Mouse (Mus musculus) liver, embryonic 14.5 days (tissue): Measurements from ENCODE around the gene Gatd1. TPM values are rescaled to one million over a fixed set of nuclear protein-coding genes. Genes with fewer than 3 reads are reported as not detected.
A peak's percentile ranks its signal among the peaks of the same experiment; 100 is the strongest.

Source experiments
- ATAC-seq: fragments of 200-750 bp; cut with Nextera tagmentation; 2 replicates; pipeline ENCODE4 v1.8.0; 2017; ENCODE audit warnings: moderate number of reproducible peaks, mild to moderate bottlenecking, moderate library complexity; ENCODE audit not compliant: insufficient read depth
- DNase-seq, 3 experiments: peaks; one replicate each; pipeline ENCODE4 v3.0.0-alpha.2; 2012 to 2013; ENCODE audit warnings: low read depth in 3 of 3, low spot score in 3 of 3
- H3K27ac ChIP-seq: fragments of 300-500 bp; sonication (generic); 2 replicates; pipeline ENCODE4 v1.5.1; 2014; ENCODE audit warnings: moderate library complexity, mild to moderate bottlenecking, control low read depth, inconsistent platforms
- H3K27me3 ChIP-seq: fragments of 300-500 bp; sonication (generic); 2 replicates; pipeline ENCODE4 v1.6.1; 2014; ENCODE audit warnings: mild to moderate bottlenecking, low read length, moderate library complexity; ENCODE audit not compliant: control insufficient read depth, insufficient read depth
- H3K36me3 ChIP-seq: fragments of 300-500 bp; sonication (generic); replicated peaks from 2 replicates; pipeline ENCODE4 v1.6.1; 2014; ENCODE audit warnings: low read depth; ENCODE audit not compliant: control insufficient read depth, insufficient read depth
- H3K4me1 ChIP-seq, 2 experiments: fragments of 200-500 bp in 1 of 2; fragments of 300-500 bp in 1 of 2; sonication (generic) in 1 of 2; replicated peaks; 2 replicates each; pipeline ENCODE4 v1.6.1; 2012 to 2014; ENCODE audit warnings: antibody characterized with exemption in 1 of 2, inconsistent platforms in 1 of 2, low read length in 1 of 2; ENCODE audit not compliant: control insufficient read depth in 2 of 2, insufficient read depth in 2 of 2
- H3K4me2 ChIP-seq: fragments of 300-500 bp; sonication (generic); 2 replicates; pipeline ENCODE4 v1.6.1; 2014; ENCODE audit warnings: low read depth, mild to moderate bottlenecking, control low read depth, moderate library complexity
- H3K4me3 ChIP-seq, 2 experiments: fragments of 200-500 bp in 1 of 2; fragments of 300-500 bp in 1 of 2; sonication (generic) in 1 of 2; 2 replicates each; pipeline ENCODE4 v1.5.1; 2012 to 2014; ENCODE audit warnings: low read depth in 2 of 2, low read length in 2 of 2, mild to moderate bottlenecking in 2 of 2, control low read depth in 1 of 2, inconsistent platforms in 1 of 2, moderate library complexity in 1 of 2; ENCODE audit not compliant: insufficient read depth in 1 of 2
- H3K9ac ChIP-seq: fragments of 300-500 bp; sonication (generic); replicated peaks from 2 replicates; pipeline ENCODE4 v1.6.1; 2014; ENCODE audit warnings: mild to moderate bottlenecking, control low read depth, moderate library complexity
- H3K9me3 ChIP-seq: fragments of 300-500 bp; sonication (generic); 2 replicates; pipeline ENCODE4 v1.6.1; 2016; ENCODE audit warnings: low read length, mixed read lengths; ENCODE audit not compliant: control insufficient read depth
- CTCF ChIP-seq: IDR thresholded peaks from 2 replicates; pipeline ENCODE4 v1.5.1; 2016; ENCODE audit warnings: antibody characterized with exemption, low read depth, control low read depth
- EP300 ChIP-seq: IDR thresholded peaks from 2 replicates; pipeline ENCODE4 v1.6.1; 2016; ENCODE audit warnings: antibody characterized with exemption, low read depth
- WGBS: fragments of 180-500 bp; shearing (Covaris S2); extraction: QIAGEN DNeasy Blood & Tissue Kit; methylation state at CpG from one replicate; pipeline ENCODE4 v1.1.7; 2014; ENCODE audit not compliant: insufficient replicate concordance; 5-methylcytosine and 5-hydroxymethylcytosine counted together
- polyA plus RNA-seq, 2 experiments: library from polyadenylated mRNA; depleted of rRNA in 1 of 2; stranded (reverse) in 1 of 2; unstranded in 1 of 2; fragments of >200 nt; fragmentation: Nextera tagmentation in 1 of 2; extraction: Ambion mirVana in 1 of 2; gene quantifications; 2 replicates each; pipeline versions ENCODE4 v1.2.1 to v1.2.3; 2012 to 2014

Gene Gatd1
- polyA plus RNA-seq, 2 experiments, result 8.7 to 13.8 TPM

DNA sequence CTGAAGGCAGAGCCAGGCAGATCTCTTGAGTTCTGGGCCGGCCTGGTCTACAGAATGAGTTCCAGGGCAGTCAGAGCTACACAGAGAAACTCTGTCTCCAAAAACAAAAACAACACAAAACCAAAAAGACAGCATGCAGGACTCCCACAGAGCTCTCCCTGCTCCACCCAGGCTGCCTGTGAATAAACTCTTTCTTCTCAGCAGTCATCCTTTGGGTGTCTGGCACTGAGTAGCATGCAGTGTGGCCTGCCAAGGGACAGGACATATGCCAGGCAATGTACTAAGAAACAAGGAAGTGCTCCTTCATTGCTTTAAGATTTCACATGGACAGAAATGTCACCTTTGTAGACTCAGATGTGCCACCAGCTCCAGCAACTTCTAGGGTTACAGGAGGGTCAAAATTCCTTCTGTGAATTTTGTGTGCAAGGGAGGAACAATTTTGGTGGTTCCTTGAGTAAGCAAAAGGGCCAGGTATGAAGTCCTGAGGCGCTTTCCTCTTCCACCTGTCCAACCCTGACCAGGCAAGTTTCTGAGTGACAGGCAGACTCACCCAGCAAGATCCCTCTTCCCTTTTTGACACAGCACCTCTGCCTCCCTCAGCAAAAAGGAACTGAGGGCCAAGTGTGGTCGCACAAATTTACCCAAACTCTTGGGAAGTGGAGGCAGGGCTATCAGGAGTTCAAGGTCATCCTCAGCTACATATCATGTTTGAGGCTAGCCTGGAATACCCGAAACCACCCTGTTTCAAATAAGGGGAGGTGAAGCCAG is 32.7 kb downstream of the Gatd1 start:
- Histone ChIP-seq H3K4me3 (no peak overlapping the region), H3K27me3 (no peaks in the 10 kb centered on the region), H3K4me2 (no peak overlapping the region), H3K9ac (no peak overlapping the region), H3K9me3 (no peaks in the 10 kb centered on the region), H3K4me1 (peaks cover 0 to 12% of the 10 kb centered on the region in 2 experiments; a peak in 3 of 4 replicates), H3K36me3 (no peaks in the 10 kb centered on the region), H3K27ac (no peak overlapping the region)
- ATAC-seq (no peak), DNase-seq (no peak)
- TF ChIP-seq EP300 (no peak), CTCF (no peak)
- 62% methylated on average over 4 of the region's 4 CpGs for WGBS

DNA sequence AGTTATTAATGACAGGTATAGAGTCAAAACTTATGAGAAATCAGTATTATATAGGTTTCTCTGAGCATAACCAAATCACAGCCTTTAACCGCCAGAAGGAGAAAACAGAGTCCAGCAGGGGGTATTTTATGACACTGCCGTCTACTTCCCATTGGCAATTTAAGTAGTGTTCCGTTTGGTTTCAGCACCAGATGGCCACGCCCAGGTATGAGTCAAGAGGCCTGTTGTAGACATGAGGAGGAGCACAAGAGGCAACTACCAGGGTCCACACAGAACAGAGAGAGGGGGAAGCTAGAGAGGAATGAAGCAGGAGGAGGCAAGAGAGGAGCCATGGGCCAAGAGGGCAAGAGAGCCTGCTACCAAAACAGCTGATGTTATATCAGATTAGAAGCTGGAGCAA is 34.4 kb downstream of the Gatd1 start:
- TF ChIP-seq EP300, result no peak
- TF ChIP-seq CTCF, result no peak
- no peaks in the 10 kb centered on the region for H3K9me3 ChIP-seq
- 35% methylated on average over 4 of the region's 4 CpGs for WGBS
- no peak overlapping the region for H3K27ac ChIP-seq
- no peaks in the 10 kb centered on the region for H3K36me3 ChIP-seq
- H3K4me3 ChIP-seq, result no peak overlapping the region
- no peak overlapping the region for H3K9ac ChIP-seq
- H3K4me1 ChIP-seq, result peaks cover 0 to 12% of the 10 kb centered on the region in 2 experiments
- peak; percentile 36; the same call in 1 of the 2 replicates for ATAC-seq
- no peaks in the 10 kb centered on the region for H3K27me3 ChIP-seq
- no peak overlapping the region for H3K4me2 ChIP-seq
- no peak for DNase-seq

DNA sequence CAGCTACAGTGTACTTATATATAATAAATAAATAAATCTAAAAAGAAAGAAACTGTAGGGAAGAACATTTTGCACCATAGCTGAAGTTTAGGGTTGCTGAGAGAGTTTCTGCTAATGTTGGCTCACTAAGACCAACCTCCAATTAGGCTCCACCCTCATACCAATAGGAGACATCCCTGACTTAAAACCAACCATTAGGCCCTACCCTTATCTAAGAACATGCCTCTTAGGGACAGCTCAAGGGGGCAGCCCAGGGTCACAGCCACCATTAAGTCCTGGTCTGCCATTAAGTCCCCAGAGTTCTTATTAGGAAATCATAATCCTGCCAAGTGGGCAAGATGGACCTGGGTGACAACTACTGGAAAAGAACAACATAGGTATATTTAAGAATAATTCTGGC is 39.5 kb downstream of the Gatd1 start:
- H3K9me3 ChIP-seq, result no peaks in the 10 kb centered on the region
- peaks cover 2 to 13% of the 10 kb centered on the region in 2 experiments for H3K4me1 ChIP-seq
- no peak overlapping the region for H3K4me3 ChIP-seq
- H3K27me3 ChIP-seq, result no peaks in the 10 kb centered on the region
- no peak for DNase-seq
- H3K27ac ChIP-seq, result no peak overlapping the region
- no peaks in the 10 kb centered on the region for H3K36me3 ChIP-seq
- H3K9ac ChIP-seq, result no peak overlapping the region
- no peak; the same call in 1 of the 2 replicates for ATAC-seq
- TF ChIP-seq EP300 (no peak), CTCF (no peak)
- H3K4me2 ChIP-seq, result no peak overlapping the region

DNA sequence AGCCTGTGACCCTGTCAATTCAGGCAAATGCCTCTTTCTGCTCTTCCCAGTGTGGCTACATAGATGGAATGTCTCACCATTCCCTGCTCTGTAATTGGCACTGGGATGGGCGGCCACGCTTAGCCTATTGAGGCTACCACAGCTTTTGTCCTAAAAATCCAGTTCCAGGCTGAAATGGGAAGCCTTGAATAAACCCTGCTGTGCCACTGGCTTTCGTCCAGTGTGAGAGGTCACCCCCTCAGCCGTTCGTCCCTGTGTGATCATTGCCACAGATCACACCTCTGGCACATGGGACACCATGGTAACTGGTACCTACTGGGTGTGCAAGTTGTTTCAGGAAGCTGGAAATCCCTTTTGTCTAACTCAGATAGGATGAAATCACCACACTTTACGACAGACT is 40.3 kb downstream of the Gatd1 start:
- Histone ChIP-seq H3K36me3 (no peaks in the 10 kb centered on the region), H3K27me3 (no peaks in the 10 kb centered on the region), H3K4me2 (no peak overlapping the region), H3K4me1 (peaks cover 2 to 13% of the 10 kb centered on the region in 2 experiments), H3K27ac (no peak overlapping the region), H3K4me3 (no peak overlapping the region), H3K9ac (no peak overlapping the region), H3K9me3 (no peaks in the 10 kb centered on the region)
- ATAC-seq, result no peak
- TF ChIP-seq EP300 (no peak), CTCF (no peak)
- no peak for DNase-seq
- WGBS, result 69% methylated on average over 6 of the region's 6 CpGs

DNA sequence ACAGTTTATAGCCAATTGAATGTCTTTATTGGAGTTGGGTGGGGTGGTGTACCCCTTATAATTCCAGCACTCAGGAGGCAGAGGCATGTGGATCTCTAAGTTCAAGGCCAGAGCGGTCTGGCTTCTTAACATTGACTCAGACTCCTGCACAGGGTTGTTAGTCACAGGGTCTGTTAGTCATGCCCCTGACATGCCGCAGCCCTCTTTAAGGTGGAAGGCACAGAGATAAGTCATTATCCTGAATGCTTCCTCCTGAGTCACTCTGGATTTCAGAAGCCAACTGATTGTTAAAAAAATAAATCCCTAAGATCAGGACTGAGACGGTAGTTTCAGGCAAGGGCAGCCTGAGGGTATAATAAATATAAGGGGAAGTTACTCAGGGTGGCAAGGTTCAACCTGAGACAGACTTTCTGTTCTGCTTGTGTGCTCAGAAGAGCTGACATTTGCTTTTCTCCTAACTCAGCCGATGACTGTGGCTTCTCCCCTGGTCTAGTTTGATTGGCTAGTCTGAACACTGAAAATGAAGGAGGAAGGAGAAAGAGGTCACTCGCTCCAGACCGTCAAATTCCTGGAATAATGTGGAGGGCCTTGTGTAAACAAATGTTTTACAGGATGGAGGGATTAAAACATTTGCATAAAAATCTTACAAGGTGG is 41.9 kb downstream of the Gatd1 start:
- DNase-seq, result no peak
- Histone ChIP-seq H3K4me3 (no peak overlapping the region), H3K4me2 (no peak overlapping the region), H3K9ac (no peak overlapping the region), H3K4me1 (peaks cover 2 to 13% of the 10 kb centered on the region in 2 experiments), H3K9me3 (no peaks in the 10 kb centered on the region), H3K36me3 (no peaks in the 10 kb centered on the region), H3K27ac (no peak overlapping the region), H3K27me3 (no peaks in the 10 kb centered on the region)
- ATAC-seq, result no peak
- 48% methylated on average over 6 of the region's 6 CpGs for WGBS
- TF ChIP-seq CTCF (no peak), EP300 (no peak)
